Mouse (Mus musculus) urinary bladder, postnatal 25 days (tissue): ENCODE data around the gene Gbp7.
A peak's percentile ranks its signal among the peaks of the same experiment; 100 is the strongest.
"Not testable (repeated sequence)": the region's sequence is repeated elsewhere in the genome, so short reads cannot be mapped to it uniquely, and the experiment has no call there.

Source experiments
- DNase-seq: peaks from one replicate; pipeline ENCODE4 v3.0.0; 2022; ENCODE audit warnings: low spot score

The Gbp7 gene

DNA sequence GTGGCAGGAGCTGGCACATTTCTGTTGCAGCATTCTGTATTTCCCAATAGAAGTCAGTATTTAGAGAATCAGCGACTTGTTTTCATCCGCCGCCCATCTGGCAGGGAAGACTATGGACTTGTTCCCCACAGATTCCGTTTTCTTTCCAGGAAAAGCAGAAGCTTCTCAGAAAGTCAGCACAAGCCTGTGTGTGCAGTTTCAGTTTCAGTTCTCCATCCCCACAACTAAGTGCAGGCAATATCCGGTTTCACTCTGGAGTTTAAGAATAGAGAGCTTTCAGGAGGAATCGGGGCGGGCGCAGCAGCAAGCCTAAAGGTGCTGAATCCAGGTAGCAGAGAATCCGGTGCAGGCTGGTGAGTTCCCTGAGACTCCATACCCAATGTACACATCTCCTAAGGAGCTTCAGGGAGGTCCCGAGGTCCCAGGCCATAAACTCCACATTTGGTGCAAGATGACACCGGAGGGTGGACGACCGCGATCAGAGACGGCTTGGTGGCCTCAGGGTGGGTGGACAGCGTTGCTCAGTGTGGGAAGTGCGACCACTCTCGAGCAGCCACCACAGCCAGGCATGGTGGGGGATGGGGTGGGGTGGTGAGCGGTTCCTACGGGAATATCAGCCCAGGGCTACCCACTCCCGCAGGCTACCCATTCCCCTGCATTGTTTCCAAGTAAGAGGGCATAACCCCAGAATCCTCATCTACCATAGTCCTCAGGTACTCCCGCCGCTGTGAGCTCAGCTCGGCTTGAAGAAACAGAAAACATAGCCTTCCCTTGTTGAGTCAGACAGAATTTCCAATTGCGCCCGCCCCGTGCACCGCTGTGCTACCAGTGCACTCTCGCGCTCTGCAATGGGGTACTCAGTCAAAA is at the start of gene Gbp7:
TSS of gene Gbp7 (plus strand) at position 256 of the 867 bp plus-strand sequence.
- peak; percentile 23 for DNase-seq

GRCm38 (mm10) chr3:142490465-142490864 is 39.7 kb upstream of the Gbp7 start:
- DNase-seq: peak; percentile 67

- peak; percentile 78 for DNase-seq
Measured at GRCm38 (mm10) chr3:142493536-142494061, 36.5 kb upstream of the Gbp7 start, which contains the start of gene Gbp5. Gbp5 (plus strand) TSS chr3:142493978.

- DNase-seq: no peak
Measured at GRCm38 (mm10) chr3:142495146-142495655, 34.9 kb upstream of the Gbp7 start.

- no peak for DNase-seq
Measured at GRCm38 (mm10) chr3:142496113-142497101, 33.7 kb upstream of the Gbp7 start.

- DNase-seq: no peak
Measured at GRCm38 (mm10) chr3:142497123-142497841, 32.9 kb upstream of the Gbp7 start.

GRCm38 (mm10) chr3:142498941-142499340 is 31.2 kb upstream of the Gbp7 start:
- DNase-seq: no peak

GRCm38 (mm10) chr3:142528116-142528515 is 2.0 kb upstream of the Gbp7 start:
- DNase-seq: no peak

DNA sequence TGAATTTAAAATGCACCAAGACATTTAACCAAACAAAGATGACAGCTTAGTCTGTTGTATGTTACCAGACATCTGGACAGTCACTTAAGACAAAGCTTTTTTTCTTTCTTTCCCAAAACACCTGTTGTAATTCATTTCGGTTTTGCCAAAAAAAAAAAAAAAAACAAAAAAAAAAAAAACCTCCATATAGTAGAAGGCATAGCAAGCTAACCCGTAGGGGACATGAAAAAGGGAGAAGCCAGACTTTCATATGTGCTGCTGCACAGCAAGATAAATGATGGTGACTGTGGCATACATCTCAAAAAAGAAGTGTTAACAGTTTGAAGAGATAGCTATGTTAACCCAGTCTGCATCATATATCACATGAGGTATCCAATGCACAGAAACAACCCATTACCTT is 545 bp upstream of the Gbp7 start:
- DNase-seq: no peak

GRCm38 (mm10) chr3:142531595-142531994 is 1.5 kb downstream of the Gbp7 start:
- DNase-seq: no peak

- DNase-seq: no peak
Measured at GRCm38 (mm10) chr3:142533185-142533584, 3.0 kb downstream of the Gbp7 start.

- no peak for DNase-seq
Measured at GRCm38 (mm10) chr3:142535667-142536066, 5.5 kb downstream of the Gbp7 start.

GRCm38 (mm10) chr3:142541391-142541790 is 11.2 kb downstream of the Gbp7 start:
- DNase-seq: no peak

GRCm38 (mm10) chr3:142542776-142543175 is 12.6 kb downstream of the Gbp7 start:
- DNase-seq: not testable (repeated sequence)

GRCm38 (mm10) chr3:142546690-142547089 is 16.5 kb downstream of the Gbp7 start:
- DNase-seq: no peak

DNA sequence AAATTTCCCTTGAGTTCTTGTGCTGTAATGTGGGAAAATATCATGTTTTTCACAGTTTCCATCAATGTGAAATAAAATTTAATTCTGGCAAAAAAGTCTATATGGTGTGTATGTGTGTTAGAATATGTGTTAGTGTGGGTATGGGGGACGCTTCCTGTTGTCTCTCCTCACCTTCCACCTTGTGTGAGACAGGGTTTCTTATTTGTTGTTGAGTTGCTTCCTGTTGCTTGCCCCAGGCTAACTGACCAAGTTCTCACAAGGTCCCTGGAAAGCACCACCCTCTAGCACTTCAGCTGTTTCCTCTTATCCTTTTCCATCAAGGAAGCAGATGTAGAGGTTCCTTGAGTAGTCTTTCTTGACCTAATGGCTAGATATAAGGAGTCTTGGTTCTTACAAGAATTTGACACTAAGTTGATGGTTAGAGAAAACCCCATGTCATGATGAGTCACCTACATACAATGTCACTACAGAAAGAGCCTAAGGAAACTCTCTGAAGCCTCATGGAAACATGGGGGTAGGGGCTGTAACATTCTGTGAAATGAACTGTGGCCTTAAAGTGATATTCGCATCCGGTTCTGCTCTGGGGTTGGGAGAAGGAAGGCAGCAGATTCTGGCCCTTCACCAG is 20.0 kb downstream of the Gbp7 start:
- no peak for DNase-seq

GRCm38 (mm10) chr3:142554601-142555000 is 24.5 kb downstream of the Gbp7 start:
- DNase-seq: no peak

DNA sequence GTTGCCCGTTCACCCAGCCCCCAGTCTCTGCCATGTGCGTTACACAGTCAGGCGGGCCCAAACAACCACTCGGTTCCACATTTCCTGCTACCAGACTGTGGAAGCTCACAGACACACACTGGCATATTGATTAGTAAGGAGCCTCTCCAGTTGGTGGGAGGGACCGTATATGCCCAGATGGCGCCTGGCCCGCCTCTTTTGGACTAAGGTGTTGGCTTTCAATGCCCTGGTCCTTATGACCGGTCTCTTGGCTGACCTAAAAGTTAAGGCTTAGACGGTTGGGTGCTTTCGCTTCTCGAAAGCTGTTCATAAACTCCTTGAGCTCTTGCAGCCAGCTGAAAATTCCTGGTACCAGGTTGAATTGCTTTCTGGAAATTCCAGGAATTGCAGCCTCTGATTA is 25.5 kb downstream of the Gbp7 start:
- no peak for DNase-seq

DNA sequence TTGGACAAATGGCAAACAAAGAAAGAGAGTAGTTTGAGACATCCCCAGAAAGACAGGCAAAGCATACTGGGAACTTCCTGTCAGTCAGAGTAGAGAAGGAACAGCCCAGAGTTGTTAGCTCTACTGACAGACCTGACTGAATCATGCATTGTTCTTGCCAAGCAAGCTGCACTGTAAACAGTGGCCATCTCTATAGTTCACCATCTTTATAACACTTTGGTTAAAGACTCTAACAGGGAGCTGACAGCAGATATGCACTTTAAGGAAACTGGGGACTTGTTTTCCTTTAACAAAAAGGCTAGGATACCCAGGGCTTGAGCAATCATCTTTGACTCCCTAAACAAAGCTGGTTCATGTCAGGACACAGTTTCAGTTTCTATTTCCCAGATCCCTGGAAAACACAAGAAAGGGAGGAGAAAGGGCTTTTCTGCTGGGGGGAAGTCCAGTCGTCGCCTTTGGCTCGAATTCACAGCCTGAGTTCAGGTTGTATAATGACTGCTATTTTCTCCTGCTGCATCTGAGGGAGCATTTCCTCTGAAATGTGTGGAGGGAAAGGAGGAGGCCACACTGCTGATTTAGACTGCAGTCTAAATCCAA is 29.6 kb downstream of the Gbp7 start, which contains the start of gene Gbp3:
TSS of gene Gbp3 (plus strand) at position 395 of the 597 bp plus-strand sequence.
- DNase-seq: peak; percentile 6

DNA sequence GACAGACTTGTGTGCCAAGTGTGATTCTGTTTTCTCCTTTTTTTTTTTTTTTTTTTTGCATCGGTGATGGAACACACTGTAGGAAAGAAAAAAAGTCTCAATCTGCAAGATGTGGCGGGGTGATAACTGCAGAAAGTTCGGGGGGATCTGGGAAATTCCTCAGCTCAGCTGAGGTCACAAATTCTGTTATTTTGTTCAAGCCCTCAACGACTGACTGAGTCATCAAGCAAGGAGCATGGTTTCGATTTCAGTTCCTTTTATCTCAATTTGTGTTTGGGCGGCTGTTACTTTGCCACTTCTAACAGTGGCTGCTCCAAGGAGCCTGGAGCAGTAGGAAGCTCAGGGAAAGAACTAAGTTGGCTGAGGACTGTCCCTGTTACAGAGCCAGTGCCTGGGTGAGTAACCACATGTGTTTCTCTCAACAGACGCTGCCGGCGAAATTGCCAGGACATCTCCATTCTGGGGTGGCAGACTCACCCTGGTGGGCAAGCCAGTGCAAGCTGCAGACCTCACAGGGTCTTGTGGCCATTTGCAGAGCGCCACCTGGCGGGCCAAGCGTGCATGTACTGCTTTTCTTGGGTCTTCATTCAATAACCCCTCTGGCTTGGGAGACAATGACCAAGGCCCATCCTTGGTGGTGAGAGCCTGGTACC is 30.3 kb downstream of the Gbp7 start:
- peak; percentile 86 for DNase-seq
